Mouse (Mus musculus) C2C12 (cell line): ENCODE data around the gene Fbn1. TPM values are rescaled to one million over a fixed set of nuclear protein-coding genes. Genes with fewer than 3 reads are reported as not detected.

Experiments used
- H3K27me3 ChIP-seq: one replicate; pipeline ENCODE4 v1.6.1; 2011; ENCODE audit not compliant: control insufficient read depth, insufficient read depth, insufficient read length
- H3K36me3 ChIP-seq: one replicate; pipeline ENCODE4 v1.6.1; 2011; ENCODE audit not compliant: control insufficient read depth, insufficient read depth
- H3K4me3 ChIP-seq: one replicate; pipeline ENCODE4 v1.5.1; 2011; ENCODE audit warnings: mild to moderate bottlenecking, control low read depth; ENCODE audit not compliant: poor library complexity, insufficient read depth, severe bottlenecking
- H3K79me2 ChIP-seq: one replicate; pipeline ENCODE4 v1.6.1; 2011; ENCODE audit not compliant: control insufficient read depth, insufficient read depth
- H3K79me3 ChIP-seq: one replicate; pipeline ENCODE4 v1.6.1; 2011; ENCODE audit warnings: low read depth, control low read depth
- H3ac ChIP-seq: one replicate; pipeline ENCODE3; 2011; ENCODE audit warnings: low read depth; ENCODE audit not compliant: control insufficient read depth, insufficient read length
- CEBPB ChIP-seq: IDR thresholded peaks from one replicate; pipeline ENCODE4 v1.6.1; 2011; ENCODE audit warnings: low read depth, mild to moderate bottlenecking, control low read depth, moderate library complexity
- CTCF ChIP-seq: IDR thresholded peaks from one replicate; pipeline ENCODE4 v1.5.1; 2011; ENCODE audit not compliant: control insufficient read depth, insufficient read depth, insufficient read length
- FOSL1 ChIP-seq: IDR thresholded peaks from one replicate; pipeline ENCODE4 v1.8.0; 2011; ENCODE audit warnings: mild to moderate bottlenecking, low read length; ENCODE audit not compliant: poor library complexity, insufficient read depth, severe bottlenecking
- MAX ChIP-seq: IDR thresholded peaks from one replicate; pipeline ENCODE4 v1.6.1; 2011; ENCODE audit warnings: mild to moderate bottlenecking, control low read depth
- MYOD1 ChIP-seq: IDR thresholded peaks from one replicate; pipeline ENCODE4 v1.6.1; 2011; ENCODE audit warnings: low read depth; ENCODE audit not compliant: control insufficient read depth, insufficient read length
- MYOG ChIP-seq: IDR thresholded peaks from one replicate; pipeline ENCODE4 v1.6.1; 2011; ENCODE audit not compliant: control insufficient read depth, insufficient read length; ENCODE audit errors: extremely low read depth
- USF1 ChIP-seq: IDR thresholded peaks from one replicate; pipeline ENCODE4 v1.6.1; 2011; ENCODE audit warnings: low read depth, mild to moderate bottlenecking, control low read depth, moderate library complexity
- polyA plus RNA-seq: library from polyadenylated mRNA; unstranded; fragments of >200 nt; fragmentation: generic; extraction: Trizol; gene quantifications from one replicate; pipeline ENCODE4 v1.2.1, GENCODE M21; 2012; ENCODE audit warnings: missing spikeins

Gene Fbn1
- polyA plus RNA-seq, 1 experiment, result 14.8 TPM

DNA sequence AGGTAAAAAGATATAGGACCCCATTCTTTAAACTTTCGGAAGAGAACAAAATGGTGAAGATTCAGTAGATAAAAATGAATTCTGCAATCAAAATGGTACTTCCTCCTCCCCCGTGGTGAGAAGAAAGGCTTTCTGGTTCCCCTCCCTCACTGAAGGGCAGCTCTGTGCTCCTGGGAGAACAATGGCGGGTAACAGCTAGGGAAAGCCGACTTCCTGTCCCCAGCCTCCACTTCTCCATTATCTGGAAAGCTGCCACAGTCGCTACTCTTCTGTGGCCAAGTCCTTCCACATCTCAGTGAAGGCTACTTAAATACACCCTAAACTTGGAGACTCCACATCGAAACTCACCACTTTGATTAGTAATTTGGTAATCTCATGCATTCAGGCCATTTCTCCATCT is 43.8 kb downstream of the Fbn1 start:
- Histone ChIP-seq H3K27me3 (no peaks in the 10 kb centered on the region), H3K79me3 (peaks cover 1% of the 10 kb centered on the region), H3K79me2 (peaks cover 2% of the 10 kb centered on the region), H3K36me3 (peaks cover 57% of the 10 kb centered on the region), H3K4me3 (no peak overlapping the region), H3ac (no peak overlapping the region)
- TF ChIP-seq MYOG, result no peak

DNA sequence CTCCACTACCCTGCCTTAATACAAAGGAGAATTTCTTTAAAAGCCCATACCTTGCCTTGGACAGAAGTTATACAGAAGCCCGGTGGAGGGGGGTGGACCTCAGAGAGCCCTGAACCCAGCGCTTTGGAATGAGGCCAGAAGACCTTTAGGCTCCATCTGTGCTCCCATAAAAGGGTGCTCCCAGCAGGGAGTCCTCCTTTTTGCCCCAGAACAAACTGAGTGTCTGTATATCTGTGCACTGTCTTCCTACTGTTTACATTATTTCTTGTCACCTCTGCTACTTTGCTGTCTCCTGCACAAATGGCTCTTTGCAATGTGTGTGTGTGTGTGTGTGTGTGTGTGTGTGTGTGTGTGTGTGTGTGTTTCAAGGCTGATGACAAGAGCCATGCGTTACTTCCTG is 48.7 kb downstream of the Fbn1 start:
- H3K27me3 ChIP-seq, result no peaks in the 10 kb centered on the region
- peaks cover 2% of the 10 kb centered on the region for H3K79me3 ChIP-seq
- H3ac ChIP-seq, result no peak overlapping the region
- TF ChIP-seq MYOD1 (no peak), CTCF (no peak), MYOG (no peak), FOSL1 (no peak), CEBPB (no peak), USF1 (no peak), MAX (no peak)
- H3K36me3 ChIP-seq, result peaks cover 19% of the 10 kb centered on the region
- H3K4me3 ChIP-seq, result no peak overlapping the region
- peaks cover 1% of the 10 kb centered on the region for H3K79me2 ChIP-seq

DNA sequence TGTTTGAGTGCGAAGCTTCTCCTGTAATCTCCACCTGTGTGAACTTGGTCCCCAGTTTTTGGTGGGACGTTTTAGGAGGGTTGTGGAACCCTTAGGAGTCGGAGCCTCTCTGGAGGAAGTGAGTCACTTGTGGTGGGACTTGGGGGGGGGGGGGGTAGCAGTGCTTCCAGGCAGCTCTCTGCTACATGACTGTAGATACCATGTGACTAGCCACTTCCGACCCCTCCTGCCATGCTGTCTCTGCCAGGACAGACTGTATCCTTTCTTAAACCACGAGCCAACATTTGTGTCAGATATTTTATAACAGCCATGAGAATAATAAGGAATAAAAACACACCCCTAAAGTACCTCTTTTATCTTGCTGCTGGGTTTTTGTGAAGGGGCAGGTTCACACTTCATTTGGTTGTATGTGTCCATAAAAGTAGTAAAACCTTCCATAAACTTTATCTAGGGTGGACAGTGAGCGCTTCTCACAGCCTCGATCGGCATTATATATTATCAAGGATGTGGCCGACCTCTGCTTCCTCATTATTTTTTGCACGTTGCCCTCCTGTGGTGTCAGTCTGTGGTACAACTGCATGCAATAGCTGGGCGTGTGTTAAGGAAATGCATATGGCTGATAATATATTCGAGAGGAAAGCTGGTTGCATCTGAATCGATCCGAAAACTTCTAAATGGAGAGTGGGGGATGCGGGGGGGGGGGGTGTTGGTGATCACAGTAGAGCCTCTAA is 51.6 kb downstream of the Fbn1 start:
- H3K79me2 ChIP-seq, result peaks cover 12% of the 10 kb centered on the region
- TF ChIP-seq USF1 (peak; percentile 47), CEBPB (no peak)
- peaks cover 16% of the 10 kb centered on the region for H3K36me3 ChIP-seq
- H3ac ChIP-seq, result no peak overlapping the region
- H3K27me3 ChIP-seq, result no peaks in the 10 kb centered on the region
- peaks cover 2% of the 10 kb centered on the region for H3K79me3 ChIP-seq
- H3K4me3 ChIP-seq, result no peak overlapping the region

DNA sequence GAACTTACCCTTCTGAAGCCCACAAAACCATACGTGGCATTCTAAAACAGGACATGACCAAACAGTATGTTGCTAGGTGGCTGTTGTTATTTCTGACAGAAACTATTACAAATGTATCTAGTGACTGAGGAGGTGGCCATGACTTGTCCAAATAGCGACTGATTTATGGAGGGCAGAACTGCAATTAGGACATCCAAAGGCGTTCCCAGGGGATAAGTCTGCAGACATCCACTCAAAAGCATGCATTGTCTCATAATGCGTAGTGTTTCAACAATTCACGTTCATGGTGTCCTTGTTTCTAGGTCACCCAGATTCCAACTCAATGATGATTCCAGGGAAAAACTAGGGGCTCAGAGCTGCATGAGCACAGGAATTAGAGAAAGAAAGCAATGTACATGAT is 53.0 kb downstream of the Fbn1 start:
- Histone ChIP-seq H3K27me3 (no peaks in the 10 kb centered on the region), H3ac (no peak overlapping the region), H3K79me3 (peaks cover 2% of the 10 kb centered on the region), H3K36me3 (peaks cover 14% of the 10 kb centered on the region), H3K79me2 (peaks cover 12% of the 10 kb centered on the region), H3K4me3 (no peak overlapping the region)
- TF ChIP-seq MYOD1 (no peak), FOSL1 (no peak), CEBPB (no peak), MAX (no peak), CTCF (no peak), USF1 (no peak), MYOG (no peak)

DNA sequence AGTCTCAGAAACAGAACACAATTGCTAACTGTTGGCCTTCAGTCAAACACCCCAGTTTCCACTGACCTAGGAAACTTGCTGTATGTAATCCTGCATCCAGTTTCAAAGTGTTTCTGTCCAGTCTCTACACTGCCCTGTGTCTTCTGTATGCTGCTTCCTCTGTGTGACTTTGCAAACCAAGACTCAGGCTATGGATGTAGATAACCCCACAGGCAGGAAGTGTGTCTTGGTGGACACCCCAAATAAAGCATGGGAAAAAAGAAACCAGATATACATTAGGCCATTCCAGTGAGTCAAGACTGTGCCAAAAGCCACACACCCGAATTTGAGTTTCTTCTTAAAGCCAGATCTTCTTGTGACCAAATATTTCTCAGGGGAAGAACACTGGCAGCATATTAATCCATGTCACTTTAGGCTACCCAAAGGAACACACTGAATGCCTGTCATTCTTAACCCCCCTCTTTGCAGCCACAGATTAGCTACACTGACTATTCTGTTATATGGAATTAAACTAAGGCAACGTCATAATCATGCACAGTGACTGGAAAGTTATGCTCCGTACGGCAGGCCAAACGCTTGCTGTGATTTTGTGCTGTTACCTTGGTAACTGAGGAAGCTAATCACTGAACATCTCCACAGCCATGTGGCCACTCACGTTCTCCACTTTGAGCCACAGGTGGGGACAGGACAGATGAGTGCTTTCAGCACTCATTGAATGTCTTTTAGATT is 55.3 kb downstream of the Fbn1 start:
- H3K79me3 ChIP-seq, result no peaks in the 10 kb centered on the region
- H3ac ChIP-seq, result no peak overlapping the region
- no peak for TF ChIP-seq CEBPB
- TF ChIP-seq USF1, result no peak
- TF ChIP-seq MYOG, result no peak
- no peak for TF ChIP-seq MYOD1
- TF ChIP-seq FOSL1, result no peak
- no peak for TF ChIP-seq CTCF
- no peak for TF ChIP-seq MAX

DNA sequence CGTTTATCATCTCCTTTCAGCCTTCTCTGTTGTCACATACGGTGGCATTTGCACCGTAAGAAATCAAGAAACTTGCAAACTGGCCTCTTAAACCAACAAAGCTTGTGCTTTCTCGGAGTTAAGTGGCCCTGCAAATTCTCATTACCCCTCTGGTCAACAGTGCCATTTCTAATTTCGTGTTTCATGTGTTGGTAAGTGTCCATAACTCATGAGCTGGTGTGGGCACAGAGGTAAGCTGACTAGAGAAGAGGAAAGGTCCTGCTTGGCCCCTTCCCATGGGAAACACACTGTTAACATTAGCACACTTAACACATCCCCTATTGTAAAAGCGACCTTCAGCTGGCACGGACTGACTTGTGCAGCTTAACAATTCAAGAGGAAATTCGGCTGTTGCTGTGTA is 58.4 kb downstream of the Fbn1 start:
- H3ac ChIP-seq, result no peak overlapping the region
- H3K4me3 ChIP-seq, result no peak overlapping the region
- H3K36me3 ChIP-seq, result peaks cover 5% of the 10 kb centered on the region
- no peaks in the 10 kb centered on the region for H3K27me3 ChIP-seq
- peaks cover 34% of the 10 kb centered on the region for H3K79me2 ChIP-seq
- no peak for TF ChIP-seq FOSL1
- no peak for TF ChIP-seq CEBPB
- TF ChIP-seq CTCF, result no peak
- no peak for TF ChIP-seq MYOG
- no peak for TF ChIP-seq MYOD1
- no peak for TF ChIP-seq MAX
- TF ChIP-seq USF1, result no peak
- H3K79me3 ChIP-seq, result peaks cover 3% of the 10 kb centered on the region

More for the DNA sequence above, 55.3 kb downstream of the Fbn1 start:
- Histone ChIP-seq H3K27me3 (no peaks in the 10 kb centered on the region), H3K79me2 (peaks cover 17% of the 10 kb centered on the region), H3K4me3 (no peak overlapping the region), H3K36me3 (peaks cover 5% of the 10 kb centered on the region)
